Mouse (Mus musculus): ENCODE results near the gene Gm5431. TPM values are rescaled to one million over a fixed set of nuclear protein-coding genes. Genes with fewer than 3 reads are reported as not detected.
A peak's percentile ranks its signal among the peaks of the same experiment; 100 is the strongest.

Gene Gm5431
- polyA plus RNA-seq, 1 experiment, result 0.19 TPM

- TF ChIP-seq POLR2A (IDR thresholded peaks at IDR 0.05; ENCODE audit: low read depth, low read length) (no peak), CTCF (conservative IDR thresholded peaks at IDR 0.05; ENCODE audit: insufficient read depth, insufficient read length, low read depth, low read length) (peak; percentile 58)
- under 1% methylated on average over 4 of the region's 4 CpGs for WGBS
- DNase-seq, result peak; percentile 72
- Histone ChIP-seq H3K27me3 (replicated peaks; ENCODE audit: control insufficient read depth, insufficient read depth, low read length) (no peaks in the 10 kb centered on the region), H3K4me3 (ENCODE audit: insufficient read depth, low read depth, low read length) (no peak overlapping the region), H3K36me3 (ENCODE audit: control insufficient read depth, insufficient read depth, low read length) (no peaks in the 10 kb centered on the region), H3K27ac (ENCODE audit: insufficient read depth, low read depth, low read length) (no peak overlapping the region), H3K4me1 (ENCODE audit: control insufficient read depth, insufficient read depth, low read length) (peaks cover 19% of the 10 kb centered on the region; the same call in 1 of the 2 replicates)
These were observed 27.5 kb downstream of the Gm5431 start for GRCm38 (mm10) chr11:48874465-48874864.

- Histone ChIP-seq H3K4me3 (ENCODE audit: insufficient read depth, low read depth, low read length) (no peak overlapping the region), H3K27ac (ENCODE audit: insufficient read depth, low read depth, low read length) (peak overlapping the region; percentile 89; the same call in 1 of the 2 replicates), H3K36me3 (ENCODE audit: control insufficient read depth, insufficient read depth, low read length) (no peaks in the 10 kb centered on the region), H3K27me3 (replicated peaks; ENCODE audit: control insufficient read depth, insufficient read depth, low read length) (no peaks in the 10 kb centered on the region), H3K4me1 (ENCODE audit: control insufficient read depth, insufficient read depth, low read length) (peaks cover 19% of the 10 kb centered on the region; the same call in 1 of the 2 replicates)
- WGBS, result 41% methylated on average over 10 of the region's 10 CpGs
- no peak for TF ChIP-seq POLR2A (IDR thresholded peaks at IDR 0.05; ENCODE audit: low read depth, low read length)
- TF ChIP-seq CTCF (conservative IDR thresholded peaks at IDR 0.05; ENCODE audit: insufficient read depth, insufficient read length, low read depth, low read length), result peak; percentile 21; the same call in 1 of the 2 replicates
- DNase-seq, result peak; percentile 31
These were observed 28.3 kb downstream of the Gm5431 start for GRCm38 (mm10) chr11:48873591-48874290.

GRCm38 (mm10) chr11:48872695-48873300 lies 29.2 kb downstream of the Gm5431 start:
- no peak overlapping the region for H3K4me3 ChIP-seq (ENCODE audit: insufficient read depth, low read depth, low read length)
- H3K4me1 ChIP-seq (ENCODE audit: control insufficient read depth, insufficient read depth, low read length), result peaks cover 19% of the 10 kb centered on the region; the same call in 1 of the 2 replicates
- peak overlapping the region; percentile 89 for H3K27ac ChIP-seq (ENCODE audit: insufficient read depth, low read depth, low read length)
- DNase-seq, result peak; percentile 31
- WGBS, result 60% methylated on average over 7 of the region's 7 CpGs
- no peak for TF ChIP-seq POLR2A (IDR thresholded peaks at IDR 0.05; ENCODE audit: low read depth, low read length)
- no peak for TF ChIP-seq CTCF (conservative IDR thresholded peaks at IDR 0.05; ENCODE audit: insufficient read depth, insufficient read length, low read depth, low read length)
- no peaks in the 10 kb centered on the region for H3K36me3 ChIP-seq (ENCODE audit: control insufficient read depth, insufficient read depth, low read length)
- H3K27me3 ChIP-seq (replicated peaks; ENCODE audit: control insufficient read depth, insufficient read depth, low read length), result no peaks in the 10 kb centered on the region

GRCm38 (mm10) chr11:48871817-48872541 lies 30.0 kb downstream of the Gm5431 start:
- under 1% methylated on average over 17 of the region's 17 CpGs for WGBS
- DNase-seq, result peak; percentile 61

GRCm38 (mm10) chr11:48871201-48871772 lies 30.7 kb downstream of the Gm5431 start, which contains the start of gene Irgm1:
TSS of gene Irgm1 (minus strand) at chr11:48871683.
- TF ChIP-seq CTCF (conservative IDR thresholded peaks at IDR 0.05; ENCODE audit: insufficient read depth, insufficient read length, low read depth, low read length) (no peak), POLR2A (IDR thresholded peaks at IDR 0.05; ENCODE audit: low read depth, low read length) (peak; percentile 5)
- H3K27me3 ChIP-seq (replicated peaks; ENCODE audit: control insufficient read depth, insufficient read depth, low read length), result no peaks in the 10 kb centered on the region
- WGBS, result under 1% methylated on average over 19 of the region's 19 CpGs
- peak; percentile 89 for DNase-seq
- H3K4me1 ChIP-seq (ENCODE audit: control insufficient read depth, insufficient read depth, low read length), result peaks cover 19% of the 10 kb centered on the region; the same call in 1 of the 2 replicates
- H3K36me3 ChIP-seq (ENCODE audit: control insufficient read depth, insufficient read depth, low read length), result peaks cover 2% of the 10 kb centered on the region
- peak within 1 kb of the TSS; percentile 92 for H3K4me3 ChIP-seq (ENCODE audit: insufficient read depth, low read depth, low read length)
- H3K27ac ChIP-seq (ENCODE audit: insufficient read depth, low read depth, low read length), result peak within 1 kb of the TSS; percentile 89

More at GRCm38 (mm10) chr11:48871817-48872541, 30.0 kb downstream of the Gm5431 start:
- no peak for TF ChIP-seq POLR2A (IDR thresholded peaks at IDR 0.05; ENCODE audit: low read depth, low read length)
- TF ChIP-seq CTCF (conservative IDR thresholded peaks at IDR 0.05; ENCODE audit: insufficient read depth, insufficient read length, low read depth, low read length), result no peak
- Histone ChIP-seq H3K36me3 (ENCODE audit: control insufficient read depth, insufficient read depth, low read length) (no peaks in the 10 kb centered on the region), H3K4me3 (ENCODE audit: insufficient read depth, low read depth, low read length) (peak overlapping the region; percentile 92), H3K27ac (ENCODE audit: insufficient read depth, low read depth, low read length) (peak overlapping the region; percentile 89), H3K27me3 (replicated peaks; ENCODE audit: control insufficient read depth, insufficient read depth, low read length) (no peaks in the 10 kb centered on the region), H3K4me1 (ENCODE audit: control insufficient read depth, insufficient read depth, low read length) (peaks cover 19% of the 10 kb centered on the region; the same call in 1 of the 2 replicates)

- TF ChIP-seq POLR2A (IDR thresholded peaks at IDR 0.05; ENCODE audit: low read depth, low read length), result no peak
- DNase-seq, result no peak
- 9% methylated on average over 7 of the region's 7 CpGs for WGBS
- Histone ChIP-seq H3K4me3 (ENCODE audit: insufficient read depth, low read depth, low read length) (peak overlapping the region; percentile 92), H3K27me3 (replicated peaks; ENCODE audit: control insufficient read depth, insufficient read depth, low read length) (no peaks in the 10 kb centered on the region), H3K27ac (ENCODE audit: insufficient read depth, low read depth, low read length) (peak overlapping the region; percentile 89), H3K4me1 (ENCODE audit: control insufficient read depth, insufficient read depth, low read length) (peaks cover 19% of the 10 kb centered on the region; the same call in 1 of the 2 replicates), H3K36me3 (ENCODE audit: control insufficient read depth, insufficient read depth, low read length) (peaks cover 7% of the 10 kb centered on the region)
These were observed 31.2 kb downstream of the Gm5431 start for GRCm38 (mm10) chr11:48870781-48871180.
